Mouse (Mus musculus): ENCODE results near the gene Dph7. TPM values are rescaled to one million over a fixed set of nuclear protein-coding genes. Genes with fewer than 3 reads are reported as not detected.

Dph7 gene
- polyA plus RNA-seq (2016; fragmentation: Nextera tagmentation; extraction: Ambion mirVana): 29.6 and 29.8 TPM in 2 replicates

DNA sequence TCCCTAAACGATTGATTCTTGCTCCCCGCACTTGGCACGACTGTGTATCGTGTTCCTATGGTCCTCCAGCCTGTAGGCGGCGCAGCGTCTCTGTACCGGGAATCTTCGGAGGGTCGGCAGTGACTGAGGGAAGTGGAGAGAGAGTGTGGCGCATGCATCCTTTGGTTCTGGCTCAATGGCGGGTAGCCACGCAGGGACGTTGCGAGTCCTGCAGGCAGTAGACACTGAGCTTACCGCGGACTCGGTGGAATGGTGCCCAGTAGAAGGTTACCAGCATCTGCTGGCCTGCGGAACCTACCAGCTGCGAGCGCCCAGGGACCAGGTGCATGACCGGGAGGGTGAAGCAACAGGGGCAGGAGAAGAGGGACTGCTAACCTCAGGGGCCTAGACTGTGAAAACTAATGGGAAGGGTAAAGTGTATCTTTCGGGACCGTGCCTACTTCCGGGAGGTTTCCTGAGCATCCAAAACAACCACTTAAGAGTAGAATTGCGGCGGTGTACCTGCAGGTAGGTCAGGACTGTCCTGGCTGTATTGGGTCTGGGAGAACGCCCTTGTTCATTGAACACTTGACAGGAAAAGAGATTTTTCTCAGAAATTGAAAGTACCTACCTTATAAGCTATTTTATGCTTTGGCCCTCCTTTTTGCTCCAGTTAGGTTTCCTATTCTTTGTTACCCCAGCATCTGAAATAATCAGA is at the start of gene Dph7:
Dph7 (plus strand) TSS at position 97 of the 697 bp plus-strand sequence.
- Histone ChIP-seq H3K4me3 (peak within 1 kb of the TSS; percentile 84), H3K4me1 (peaks cover 11% of the 10 kb centered on the region), H3K9me3 (no peaks in the 10 kb centered on the region), H3K36me3 (peaks cover 47% of the 10 kb centered on the region), H3K4me2 (replicated peaks) (peak within 1 kb of the TSS; percentile 73), H3K9ac (peak within 1 kb of the TSS; percentile 72), H3K27me3 (replicated peaks) (no peaks in the 10 kb centered on the region), H3K27ac (no peak within 1 kb of the TSS)
- WGBS: 2% methylated on average over 28 of the region's 28 CpGs
- peak; percentile 93 for ATAC-seq (ENCODE audit: low FRiP score, low read depth)

DNA sequence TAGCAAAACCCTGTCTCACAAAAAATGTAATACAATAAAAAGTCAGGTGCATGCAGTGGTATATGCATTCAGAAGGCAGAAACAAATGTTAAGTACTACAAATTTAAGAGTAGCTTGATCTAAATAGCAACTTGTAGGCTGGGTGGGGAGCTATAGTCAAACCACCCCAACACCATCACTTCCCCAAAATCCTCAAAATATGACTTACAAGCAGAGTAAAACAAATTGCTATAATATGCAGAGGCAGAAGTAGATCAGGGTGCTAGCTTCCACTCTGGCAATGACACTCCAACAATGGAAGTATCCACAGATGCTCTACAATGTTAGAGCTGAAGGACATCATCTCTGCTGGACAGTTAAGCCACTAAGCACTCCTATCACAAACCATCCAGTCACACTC is 49.6 kb upstream of the Dph7 start:
- Histone ChIP-seq H3K9ac (no peak overlapping the region), H3K4me2 (replicated peaks) (no peak overlapping the region), H3K9me3 (no peaks in the 10 kb centered on the region), H3K4me1 (peaks cover 6% of the 10 kb centered on the region), H3K27me3 (replicated peaks) (no peaks in the 10 kb centered on the region), H3K4me3 (no peak overlapping the region), H3K27ac (no peak overlapping the region), H3K36me3 (no peaks in the 10 kb centered on the region)
- no peak for ATAC-seq (ENCODE audit: low FRiP score, low read depth)

GRCm38 (mm10) chr2:24914762-24915161 is 47.4 kb upstream of the Dph7 start:
- 87% methylated on average over 3 of the region's 3 CpGs for WGBS
- Histone ChIP-seq H3K4me2 (replicated peaks) (no peak overlapping the region), H3K4me3 (no peak overlapping the region), H3K4me1 (peaks cover 13% of the 10 kb centered on the region), H3K9ac (no peak overlapping the region), H3K36me3 (no peaks in the 10 kb centered on the region), H3K27ac (no peak overlapping the region), H3K9me3 (no peaks in the 10 kb centered on the region), H3K27me3 (replicated peaks) (no peaks in the 10 kb centered on the region)
- no peak for ATAC-seq (ENCODE audit: low FRiP score, low read depth)

DNA sequence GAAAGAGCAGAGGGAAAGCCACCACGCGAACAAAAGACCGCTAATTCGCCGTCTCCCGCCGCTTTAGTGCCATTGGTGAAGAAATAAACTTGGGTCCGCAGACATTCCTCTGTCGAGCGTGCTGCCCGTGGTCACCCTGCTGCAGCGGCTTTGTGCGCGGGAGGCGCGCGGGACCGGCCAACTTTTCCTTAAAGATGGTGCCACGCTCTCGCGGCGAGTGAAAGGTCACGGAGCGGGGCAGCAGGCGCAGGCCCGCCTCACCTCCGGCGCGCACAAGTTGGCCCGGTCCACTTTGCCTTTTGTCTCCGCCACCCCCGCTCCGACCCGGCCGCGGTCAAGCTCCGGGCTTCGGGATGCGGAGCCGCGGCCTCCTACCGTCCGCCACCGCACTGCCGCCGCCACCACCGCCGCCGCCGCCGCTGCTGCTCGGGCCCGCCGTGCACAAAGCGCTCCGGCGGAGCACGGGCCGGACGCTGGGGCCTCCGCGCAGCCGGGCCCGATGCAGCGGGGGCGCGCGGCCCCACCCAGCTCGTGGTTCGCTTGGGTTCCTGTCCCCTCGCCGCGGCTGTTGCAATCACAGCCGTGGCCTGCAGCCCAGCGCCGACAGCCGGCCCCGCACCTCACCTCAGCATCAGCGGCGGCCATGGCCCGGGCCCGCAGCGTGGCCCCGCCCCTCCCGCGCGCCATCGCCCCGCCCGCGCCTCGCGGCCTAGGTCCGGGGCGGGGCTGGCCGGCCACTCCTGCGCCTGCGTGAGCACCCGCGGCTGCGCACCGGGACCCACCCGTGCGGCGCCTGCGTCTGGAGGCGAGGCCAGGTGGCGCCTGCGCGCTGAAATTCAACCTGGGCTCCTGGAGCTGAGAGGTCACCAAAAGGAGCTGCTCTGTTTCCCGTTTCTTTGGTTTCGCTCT is 43.0 kb upstream of the Dph7 start, which contains the start of gene Ehmt1:
Ehmt1 (minus strand) TSS at position 685 of the 909 bp plus-strand sequence.
- H3K9me3 ChIP-seq: no peaks in the 10 kb centered on the region
- no peaks in the 10 kb centered on the region for H3K27me3 ChIP-seq (replicated peaks)
- peak within 1 kb of the TSS; percentile 71 for H3K4me2 ChIP-seq (replicated peaks)
- ATAC-seq (ENCODE audit: low FRiP score, low read depth): peak; percentile 98
- under 1% methylated on average over 110 of the region's 112 CpGs for WGBS
- H3K9ac ChIP-seq: peak within 1 kb of the TSS; percentile 99
- no peaks in the 10 kb centered on the region for H3K36me3 ChIP-seq
- peaks cover 13% of the 10 kb centered on the region for H3K4me1 ChIP-seq
- peak within 1 kb of the TSS; percentile 96 for H3K4me3 ChIP-seq
- H3K27ac ChIP-seq: peak within 1 kb of the TSS; percentile 94

- Histone ChIP-seq H3K4me2 (replicated peaks) (peak overlapping the region; percentile 71), H3K4me3 (peak overlapping the region; percentile 96), H3K27ac (no peak overlapping the region), H3K36me3 (no peaks in the 10 kb centered on the region), H3K9ac (peak overlapping the region; percentile 99; the same call in 1 of the 2 replicates), H3K9me3 (no peaks in the 10 kb centered on the region), H3K27me3 (replicated peaks) (no peaks in the 10 kb centered on the region), H3K4me1 (peaks cover 13% of the 10 kb centered on the region)
- 9% methylated on average over 8 of the region's 8 CpGs for WGBS
- peak; percentile 69 for ATAC-seq (ENCODE audit: low FRiP score, low read depth)
Measured at GRCm38 (mm10) chr2:24919839-24920175, 42.4 kb upstream of the Dph7 start.

DNA sequence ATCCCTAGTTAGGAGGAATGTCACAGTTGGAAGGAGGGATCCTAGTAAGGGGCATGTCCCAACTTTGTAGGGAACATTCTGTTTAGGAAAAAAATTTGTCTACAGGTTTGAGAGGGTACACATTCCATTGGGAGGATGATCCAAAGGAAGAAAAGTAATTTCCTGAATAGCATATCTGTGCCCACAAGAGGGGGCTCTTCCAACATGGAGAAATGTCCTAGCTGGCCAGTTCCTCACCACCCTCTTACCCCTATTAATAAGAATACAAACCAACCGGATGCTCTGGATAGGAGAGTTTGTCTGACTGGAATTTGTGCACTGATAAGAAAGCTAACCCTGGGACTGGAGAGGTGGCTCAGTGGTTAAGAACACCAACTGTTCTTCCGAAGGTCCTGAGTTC is 38.6 kb upstream of the Dph7 start:
- no peak overlapping the region for H3K4me2 ChIP-seq (replicated peaks)
- no peaks in the 10 kb centered on the region for H3K9me3 ChIP-seq
- 69% methylated on average over 2 of the region's 2 CpGs for WGBS
- no peak overlapping the region for H3K4me3 ChIP-seq
- H3K36me3 ChIP-seq: no peaks in the 10 kb centered on the region
- no peak overlapping the region for H3K9ac ChIP-seq
- H3K4me1 ChIP-seq: no peaks in the 10 kb centered on the region
- no peak for ATAC-seq (ENCODE audit: low FRiP score, low read depth)
- H3K27me3 ChIP-seq (replicated peaks): no peaks in the 10 kb centered on the region
- H3K27ac ChIP-seq: no peak overlapping the region

GRCm38 (mm10) chr2:24925284-24925683 is 36.9 kb upstream of the Dph7 start:
- no peaks in the 10 kb centered on the region for H3K4me1 ChIP-seq
- 83% methylated on average over 8 of the region's 8 CpGs for WGBS

GRCm38 (mm10) chr2:24926345-24926964 is 35.7 kb upstream of the Dph7 start:
- Histone ChIP-seq H3K27ac (no peak overlapping the region), H3K9me3 (no peaks in the 10 kb centered on the region), H3K9ac (no peak overlapping the region), H3K27me3 (replicated peaks) (no peaks in the 10 kb centered on the region), H3K4me1 (no peaks in the 10 kb centered on the region), H3K36me3 (no peaks in the 10 kb centered on the region), H3K4me3 (no peak overlapping the region), H3K4me2 (replicated peaks) (no peak overlapping the region)
- no peak for ATAC-seq (ENCODE audit: low FRiP score, low read depth)
- WGBS: 85% methylated on average over 9 of the region's 9 CpGs

More at GRCm38 (mm10) chr2:24925284-24925683, 36.9 kb upstream of the Dph7 start:
- no peaks in the 10 kb centered on the region for H3K36me3 ChIP-seq
- H3K27ac ChIP-seq: no peak overlapping the region
- no peak for ATAC-seq (ENCODE audit: low FRiP score, low read depth)
- no peak overlapping the region for H3K4me3 ChIP-seq
- H3K27me3 ChIP-seq (replicated peaks): no peaks in the 10 kb centered on the region
- H3K9me3 ChIP-seq: no peaks in the 10 kb centered on the region
- no peak overlapping the region for H3K4me2 ChIP-seq (replicated peaks)
- no peak overlapping the region for H3K9ac ChIP-seq

GRCm38 (mm10) chr2:24926965-24927358 is 35.2 kb upstream of the Dph7 start:
- no peak overlapping the region for H3K4me3 ChIP-seq
- no peaks in the 10 kb centered on the region for H3K9me3 ChIP-seq
- no peak overlapping the region for H3K9ac ChIP-seq
- WGBS: 75% methylated on average over 7 of the region's 7 CpGs
- H3K27ac ChIP-seq: no peak overlapping the region
- ATAC-seq (ENCODE audit: low FRiP score, low read depth): no peak
- H3K4me2 ChIP-seq (replicated peaks): no peak overlapping the region
- H3K4me1 ChIP-seq: no peaks in the 10 kb centered on the region
- no peaks in the 10 kb centered on the region for H3K27me3 ChIP-seq (replicated peaks)
- H3K36me3 ChIP-seq: no peaks in the 10 kb centered on the region

DNA sequence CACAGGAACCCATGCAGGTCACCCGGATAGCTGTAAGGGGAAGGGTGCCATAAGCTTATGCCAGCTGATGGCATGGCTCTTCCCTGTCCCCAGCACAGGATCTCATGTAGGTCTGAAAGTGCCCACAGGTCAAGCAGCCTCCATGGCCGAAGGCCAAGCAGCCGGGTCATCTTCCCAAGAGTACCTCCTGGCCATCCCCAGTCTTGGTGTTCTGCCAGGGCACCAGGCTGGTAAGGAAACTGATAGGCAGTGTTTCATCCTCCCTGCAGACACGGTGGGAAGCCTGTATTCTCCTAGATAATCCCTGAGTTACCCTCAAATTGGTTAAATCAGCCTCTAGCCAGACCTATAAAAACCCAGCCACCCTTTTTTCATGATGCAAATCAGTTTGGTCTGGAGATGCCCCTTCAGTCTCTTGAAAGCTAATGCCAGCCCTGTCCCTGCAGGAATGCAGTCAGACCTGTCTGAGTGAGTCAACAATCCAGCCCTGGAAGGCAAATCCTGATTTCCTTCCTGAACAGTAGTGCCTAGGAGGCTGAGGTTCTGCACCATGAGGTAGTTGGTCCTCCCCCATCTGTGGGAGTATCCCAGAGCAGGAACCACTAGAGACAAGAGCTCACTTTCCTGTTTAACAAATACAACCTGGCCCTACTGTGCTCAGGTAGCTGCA is 34.3 kb upstream of the Dph7 start:
- Histone ChIP-seq H3K9me3 (no peaks in the 10 kb centered on the region), H3K27ac (no peak overlapping the region), H3K4me2 (replicated peaks) (no peak overlapping the region), H3K4me1 (no peaks in the 10 kb centered on the region), H3K27me3 (replicated peaks) (no peaks in the 10 kb centered on the region), H3K9ac (no peak overlapping the region), H3K36me3 (no peaks in the 10 kb centered on the region), H3K4me3 (no peak overlapping the region)
- 77% methylated on average over 4 of the region's 4 CpGs for WGBS
- ATAC-seq (ENCODE audit: low FRiP score, low read depth): no peak

DNA sequence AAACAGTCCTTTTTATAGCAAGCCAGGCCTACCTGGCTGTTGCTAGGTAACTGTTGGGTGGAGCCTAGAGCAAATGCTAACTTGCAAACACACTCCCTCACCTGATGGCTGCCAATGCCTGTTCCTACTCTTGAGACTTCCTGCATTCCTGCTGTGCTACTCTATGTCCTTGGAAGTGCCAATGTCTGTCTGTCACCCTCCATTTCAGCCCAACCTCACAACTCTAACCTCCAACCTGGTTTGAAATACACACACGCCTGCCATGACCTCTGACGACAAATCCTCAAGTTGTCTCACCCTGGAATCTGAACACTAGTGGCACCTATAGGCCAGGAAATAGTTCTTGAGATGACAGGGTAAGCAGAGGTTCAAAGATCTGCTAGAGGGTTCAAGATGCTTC is 33.1 kb upstream of the Dph7 start:
- Histone ChIP-seq H3K27ac (no peak overlapping the region), H3K27me3 (replicated peaks) (0 out of 2 replicates have a peak, but pooled peaks cover under 1% of the 10 kb centered on the region), H3K4me3 (no peak overlapping the region), H3K9me3 (no peaks in the 10 kb centered on the region), H3K36me3 (no peaks in the 10 kb centered on the region), H3K4me2 (replicated peaks) (no peak overlapping the region), H3K4me1 (peaks cover 2% of the 10 kb centered on the region; the same call in 1 of the 2 replicates), H3K9ac (no peak overlapping the region)
- no peak for ATAC-seq (ENCODE audit: low FRiP score, low read depth)
- 58% methylated on average over 2 of the region's 2 CpGs for WGBS
